Mouse (Mus musculus) heart, embryonic 11.5 days (tissue): Measurements from ENCODE around the gene Gja8. TPM values are rescaled to one million over a fixed set of nuclear protein-coding genes. Genes with fewer than 3 reads are reported as not detected.

Experiments
- ATAC-seq: fragments of 200-750 bp; cut with Nextera tagmentation; replicated peaks from 2 replicates; pipeline ENCODE4 v1.8.0; 2017; ENCODE audit warnings: moderate library complexity; ENCODE audit not compliant: insufficient number of reproducible peaks, low FRiP score, low TSS enrichment
- H3K27ac ChIP-seq: fragments of 300-500 bp; sonication (generic); 2 replicates; pipeline ENCODE4 v1.5.1; 2014; ENCODE audit warnings: mild to moderate bottlenecking, low read depth, low read length
- H3K27me3 ChIP-seq: fragments of 300-500 bp; sonication (generic); 2 replicates; pipeline ENCODE4 v1.6.1; 2014; ENCODE audit warnings: mild to moderate bottlenecking, low read length, mixed read lengths; ENCODE audit not compliant: control insufficient read depth, insufficient read depth
- H3K36me3 ChIP-seq: fragments of 300-500 bp; sonication (generic); 2 replicates; pipeline ENCODE4 v1.6.1; 2014; ENCODE audit warnings: mild to moderate bottlenecking, low read length, moderate library complexity, mixed read lengths; ENCODE audit not compliant: control insufficient read depth, insufficient read depth
- H3K4me1 ChIP-seq: fragments of 300-500 bp; sonication (generic); 2 replicates; pipeline ENCODE4 v1.6.1; 2014; ENCODE audit warnings: low read length; ENCODE audit not compliant: control insufficient read depth, insufficient read depth
- H3K4me2 ChIP-seq: fragments of 300-500 bp; sonication (generic); 2 replicates; pipeline ENCODE4 v1.6.1; 2014; ENCODE audit warnings: mild to moderate bottlenecking, moderate library complexity
- H3K4me3 ChIP-seq: fragments of 300-500 bp; sonication (generic); 2 replicates; pipeline ENCODE4 v1.5.1; 2014; ENCODE audit warnings: low read depth, low read length
- H3K9ac ChIP-seq: fragments of 300-500 bp; sonication (generic); 2 replicates; pipeline ENCODE4 v1.6.1; 2014; ENCODE audit warnings: mild to moderate bottlenecking, low read depth, low read length, moderate library complexity
- H3K9me3 ChIP-seq: fragments of 300-500 bp; sonication (generic); replicated peaks from 2 replicates; pipeline ENCODE4 v1.6.1; 2016; ENCODE audit warnings: low read length; ENCODE audit not compliant: control insufficient read depth
- WGBS: fragments of 180-500 bp; shearing (Covaris S2); extraction: QIAGEN DNeasy Blood & Tissue Kit; methylation state at CpG from one replicate; pipeline ENCODE4 v1.1.7; 2014; ENCODE audit not compliant: insufficient replicate concordance; 5-methylcytosine and 5-hydroxymethylcytosine counted together
- polyA plus RNA-seq: library from polyadenylated mRNA; unstranded; fragments of >200 nt; fragmentation: Nextera tagmentation; extraction: Ambion mirVana; gene quantifications from 2 replicates; pipeline ENCODE4 v1.2.1, GENCODE M21; 2014

Gene Gja8
- polyA plus RNA-seq, 1 experiment from 2014 or later, result not detected

DNA sequence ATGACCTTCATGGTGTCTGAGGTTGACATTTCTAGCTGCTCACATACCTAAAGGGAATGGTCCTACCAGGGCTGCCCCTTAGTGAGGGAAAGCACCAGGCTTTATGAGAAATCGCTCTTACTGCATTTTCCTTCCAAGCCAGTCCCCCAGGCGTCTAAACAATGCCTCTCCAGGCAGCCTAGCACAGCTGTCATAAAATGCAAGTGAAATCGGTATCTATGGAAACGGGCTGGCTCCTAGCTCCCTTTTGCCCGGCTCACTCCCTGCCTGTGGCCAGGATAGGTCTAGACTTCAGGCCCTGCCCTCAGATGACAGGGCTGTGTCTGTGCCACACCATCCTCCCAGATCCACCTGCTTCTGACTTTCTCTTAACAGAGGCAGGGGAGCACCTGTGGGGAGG, 11.8 kb upstream of the Gja8 start:
- Histone ChIP-seq H3K36me3 (no peaks in the 10 kb centered on the region), H3K4me2 (no peak overlapping the region), H3K9me3 (no peaks in the 10 kb centered on the region), H3K9ac (no peak overlapping the region), H3K4me1 (peaks cover 4% of the 10 kb centered on the region; the same call in 1 of the 2 replicates), H3K27me3 (peaks cover 10% of the 10 kb centered on the region), H3K4me3 (no peak overlapping the region), H3K27ac (no peak overlapping the region)
- WGBS, result 42% methylated on average over 5 of the region's 5 CpGs
- ATAC-seq, result no peak

- H3K27ac ChIP-seq, result no peak overlapping the region
- peaks cover 14% of the 10 kb centered on the region for H3K27me3 ChIP-seq
- WGBS, result 8% methylated on average over 6 of the region's 6 CpGs
- no peak for ATAC-seq
- no peaks in the 10 kb centered on the region for H3K9me3 ChIP-seq
- H3K9ac ChIP-seq, result no peak overlapping the region
- no peaks in the 10 kb centered on the region for H3K36me3 ChIP-seq
- H3K4me1 ChIP-seq, result peaks cover 6% of the 10 kb centered on the region
- H3K4me2 ChIP-seq, result no peak overlapping the region
- no peak overlapping the region for H3K4me3 ChIP-seq
Observed at GRCm38 (mm10) chr3:96936241-96936640, 10.4 kb upstream of the Gja8 start.

- Histone ChIP-seq H3K27ac (no peak overlapping the region), H3K4me3 (no peak overlapping the region)
Observed at GRCm38 (mm10) chr3:96931261-96931681, 5.5 kb upstream of the Gja8 start.

GRCm38 (mm10) chr3:96924631-96925030, 1.2 kb downstream of the Gja8 start:
- no peaks in the 10 kb centered on the region for H3K9me3 ChIP-seq
- no peaks in the 10 kb centered on the region for H3K27me3 ChIP-seq
- WGBS, result 77% methylated on average over 4 of the region's 4 CpGs
- H3K9ac ChIP-seq, result no peak overlapping the region
- H3K27ac ChIP-seq, result no peak overlapping the region
- no peak overlapping the region for H3K4me2 ChIP-seq
- ATAC-seq, result no peak
- no peak overlapping the region for H3K4me3 ChIP-seq
- no peaks in the 10 kb centered on the region for H3K36me3 ChIP-seq
- H3K4me1 ChIP-seq, result no peaks in the 10 kb centered on the region

More at GRCm38 (mm10) chr3:96931261-96931681, 5.5 kb upstream of the Gja8 start:
- Histone ChIP-seq H3K27me3 (peaks cover 14% of the 10 kb centered on the region), H3K36me3 (no peaks in the 10 kb centered on the region), H3K9ac (no peak overlapping the region; the same call in 1 of the 2 replicates), H3K4me1 (peaks cover 7% of the 10 kb centered on the region; the same call in 1 of the 2 replicates), H3K4me2 (no peak overlapping the region; the same call in 1 of the 2 replicates), H3K9me3 (no peaks in the 10 kb centered on the region)
- no peak for ATAC-seq
- WGBS, result 45% methylated on average over 5 of the region's 5 CpGs

DNA sequence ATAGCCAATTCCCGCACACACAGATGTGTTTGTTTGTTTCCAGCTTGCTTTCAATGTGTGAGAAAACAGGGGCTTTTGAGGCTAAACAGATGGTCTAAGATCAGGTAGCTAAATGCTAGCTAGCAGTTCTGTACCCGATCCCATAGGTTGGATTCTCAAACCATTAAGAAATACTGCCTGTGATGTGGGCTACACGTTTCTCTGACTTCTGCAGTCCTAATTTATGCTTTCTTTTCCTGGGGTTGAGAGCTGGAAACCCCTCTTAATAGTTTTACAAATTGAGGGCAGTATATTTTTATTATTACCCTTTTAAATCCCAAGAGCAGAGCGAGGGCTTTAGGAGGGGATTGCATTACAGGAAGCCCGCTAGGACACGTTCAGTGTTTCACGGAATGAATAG, 4.8 kb downstream of the Gja8 start:
- no peak for ATAC-seq
- H3K36me3 ChIP-seq, result no peaks in the 10 kb centered on the region
- no peaks in the 10 kb centered on the region for H3K27me3 ChIP-seq
- no peaks in the 10 kb centered on the region for H3K4me1 ChIP-seq
- WGBS, result 77% methylated on average over 7 of the region's 7 CpGs
- H3K4me2 ChIP-seq, result no peak overlapping the region
- no peak overlapping the region for H3K9ac ChIP-seq
- no peaks in the 10 kb centered on the region for H3K9me3 ChIP-seq
- no peak overlapping the region for H3K27ac ChIP-seq
- no peak overlapping the region for H3K4me3 ChIP-seq

DNA sequence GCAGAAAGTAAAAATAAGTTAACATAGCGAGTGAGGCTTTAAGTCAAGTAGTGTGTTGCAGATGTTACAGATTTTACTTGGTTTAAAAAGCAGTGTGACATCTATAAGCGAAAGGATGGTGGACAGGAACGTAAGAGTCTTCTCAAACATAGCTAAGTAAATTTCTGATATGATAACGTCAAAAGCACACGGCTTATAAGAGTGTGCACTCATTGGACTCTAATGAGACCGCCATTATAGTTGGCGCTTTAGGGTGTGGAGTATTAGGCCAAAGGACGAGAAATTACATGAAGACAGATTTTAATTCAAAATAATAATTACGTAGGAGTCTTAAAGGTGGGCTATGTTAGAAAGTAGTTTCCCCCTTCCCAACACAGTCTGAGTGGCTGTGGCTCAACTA, 20.2 kb downstream of the Gja8 start:
- Histone ChIP-seq H3K27ac (no peak overlapping the region), H3K4me2 (peak overlapping the region; percentile 80), H3K4me3 (peak overlapping the region; percentile 81), H3K9me3 (no peaks in the 10 kb centered on the region), H3K9ac (peak overlapping the region; percentile 83; the same call in 1 of the 2 replicates), H3K27me3 (peaks cover 9% of the 10 kb centered on the region), H3K36me3 (no peaks in the 10 kb centered on the region), H3K4me1 (peaks cover 3% of the 10 kb centered on the region; the same call in 1 of the 2 replicates)
- 50% methylated on average over 9 of the region's 9 CpGs for WGBS
- ATAC-seq, result no peak

DNA sequence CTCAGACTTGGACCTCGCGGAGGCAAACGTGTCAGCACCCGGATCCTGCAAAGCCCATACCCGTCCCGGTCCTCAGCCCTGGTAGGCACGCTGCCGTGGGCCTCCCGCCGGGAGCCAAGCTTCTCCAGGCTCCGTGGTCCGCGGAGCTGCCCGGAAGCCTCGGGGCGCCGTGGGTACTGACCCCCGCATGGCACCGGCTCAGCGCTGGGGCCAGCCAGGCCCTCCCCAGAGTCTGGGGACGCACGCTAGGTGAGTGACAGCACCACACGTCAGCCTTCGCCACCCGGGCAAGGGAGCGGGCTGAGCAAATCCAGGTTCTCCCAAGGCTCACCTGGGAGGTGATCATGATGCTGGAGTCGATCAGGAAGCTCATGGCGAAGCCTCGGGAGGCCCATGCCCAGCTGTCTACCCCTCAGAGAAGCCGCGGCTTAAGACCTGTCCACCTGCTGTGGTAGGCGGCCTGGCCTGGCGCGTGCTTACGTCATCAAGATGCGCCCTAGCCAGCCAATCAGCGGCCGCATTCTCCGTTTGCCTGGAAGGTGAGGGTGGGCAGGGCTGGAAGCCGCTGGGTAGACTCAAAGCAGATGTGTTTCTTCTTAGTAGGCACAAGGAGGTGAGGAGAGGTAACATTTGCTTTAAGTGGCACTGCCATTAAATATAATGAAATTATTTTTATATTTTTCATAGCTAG, 20.8 kb downstream of the Gja8 start, which contains the start of gene Gpr89:
TSS of gene Gpr89 (minus strand) at position 496 of the 691 bp plus-strand sequence.
- ATAC-seq, result peak; percentile 95
- Histone ChIP-seq H3K4me3 (peak within 1 kb of the TSS; percentile 81), H3K4me1 (peaks cover 3% of the 10 kb centered on the region; the same call in 1 of the 2 replicates), H3K27me3 (peaks cover 9% of the 10 kb centered on the region), H3K9ac (peak within 1 kb of the TSS; percentile 83), H3K4me2 (peak within 1 kb of the TSS; percentile 80), H3K36me3 (no peaks in the 10 kb centered on the region), H3K27ac (no peak within 1 kb of the TSS), H3K9me3 (no peaks in the 10 kb centered on the region)
- under 1% methylated on average over 40 of the region's 40 CpGs for WGBS

DNA sequence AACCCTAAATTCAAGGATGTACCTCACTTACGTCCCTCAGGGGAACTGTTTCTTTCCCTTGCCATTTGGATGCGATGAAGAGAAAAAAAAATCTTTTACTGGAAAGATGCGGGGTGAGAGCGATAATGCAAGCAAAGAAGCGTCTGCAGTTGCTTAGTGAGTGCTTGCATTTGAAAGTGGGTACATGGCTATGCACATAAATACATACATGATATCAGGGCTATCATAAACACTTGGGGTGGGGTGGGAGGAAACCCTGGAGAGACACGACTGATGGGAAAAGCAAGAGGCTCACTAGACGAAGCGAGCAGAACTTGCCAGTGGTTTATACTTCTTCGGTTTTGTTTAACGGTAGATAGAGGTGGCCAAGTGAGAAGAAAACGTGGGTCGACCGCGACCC, 21.4 kb downstream of the Gja8 start, which contains the start of gene Gja5:
TSS of gene Gja5 (plus strand) at position 301 of the 400 bp plus-strand sequence.
- Histone ChIP-seq H3K4me2 (peak within 1 kb of the TSS; percentile 80), H3K27me3 (peaks cover 9% of the 10 kb centered on the region), H3K27ac (no peak within 1 kb of the TSS), H3K9me3 (no peaks in the 10 kb centered on the region), H3K9ac (peak within 1 kb of the TSS; percentile 83), H3K4me3 (peak within 1 kb of the TSS; percentile 81), H3K36me3 (no peaks in the 10 kb centered on the region), H3K4me1 (peaks cover 3% of the 10 kb centered on the region; the same call in 1 of the 2 replicates)
- 0 out of 2 replicates have a peak, but pooled peaks have one; percentile 15 for ATAC-seq
- 17% methylated on average over 14 of the region's 14 CpGs for WGBS
